Mouse (Mus musculus) E14TG2a.4 (cell line): ENCODE results near the gene Zbtb7a.

Experiments used
- CTCF ChIP-seq: conservative IDR thresholded peaks from 2 replicates; pipeline ENCODE4 v1.5.1; 2014; ENCODE audit warnings: low read length
- POU5F1 ChIP-seq: IDR thresholded peaks from 2 replicates; pipeline ENCODE4 v1.6.1; 2014; ENCODE audit warnings: low read length, borderline replicate concordance

GRCm38 (mm10) chr10:81197305-81197704 lies 62.3 kb downstream of the Zbtb7a start:
- TF ChIP-seq CTCF = no peak
- no peak for TF ChIP-seq POU5F1
